8 mouse cellular contexts compared by ENCODE assay signal in the genomic region with DNA sequence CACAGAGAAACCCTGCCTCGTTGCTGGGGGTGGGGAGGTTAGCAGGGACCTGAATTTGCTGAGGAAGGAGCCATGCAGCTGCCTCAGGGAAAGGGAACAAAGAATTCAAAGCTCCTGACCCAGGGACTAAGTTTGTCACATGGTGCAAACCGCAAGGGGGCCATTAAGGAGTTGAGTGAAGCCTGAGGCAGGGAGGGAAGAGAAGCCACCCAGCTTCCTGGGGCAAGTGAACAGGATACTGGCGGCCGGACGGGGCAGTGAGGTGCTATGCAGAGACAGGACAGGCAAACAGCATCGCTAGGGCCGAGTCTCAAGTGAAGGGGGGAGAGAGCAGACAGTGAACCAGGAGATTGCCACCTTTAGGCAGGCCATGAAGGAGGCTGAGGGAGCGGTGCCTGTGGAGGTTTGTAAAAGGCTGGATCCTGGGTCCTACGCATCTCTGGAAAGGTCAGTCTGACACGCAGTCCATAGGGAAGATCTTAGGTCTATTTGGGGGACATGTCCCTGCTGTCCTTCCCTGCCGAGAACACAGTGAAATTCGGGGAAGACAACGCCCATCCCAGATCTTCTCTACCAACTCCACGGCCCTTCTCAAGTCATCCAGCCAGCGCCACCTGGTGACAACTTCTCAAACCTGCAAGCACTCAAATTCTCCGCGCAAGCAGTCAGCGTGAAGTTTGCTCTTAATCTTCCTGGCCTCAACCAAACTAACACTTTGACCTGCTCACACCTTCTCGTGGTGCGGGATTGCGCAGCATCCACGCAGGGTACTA. TPM values are rescaled to one million over a fixed set of nuclear protein-coding genes. Genes with fewer than 3 reads are reported as not detected.
A peak's percentile ranks its signal among the peaks of the same experiment; 100 is the strongest.
DNase-seq lines count a peak whose midpoint lies in the region; ATAC-seq and TF ChIP-seq lines count a peak whose summit lies in the region.

No protein-coding gene starts in this region.

- 3% methylated on average over 22 of the region's 22 CpGs for whole genome bisulfite sequencing in bone marrow, adult 2 months
- WGBS in heart, embryonic 13.5 days = 9% methylated on average over 22 of the region's 22 CpGs
- 6% methylated on average over 22 of the region's 22 CpGs for WGBS in kidney, postnatal 0 days
- whole genome bisulfite sequencing in liver, embryonic 13.5 days (ENCODE audit: insufficient replicate concordance) = 4% methylated on average over 22 of the region's 22 CpGs
- 13% methylated on average over 22 of the region's 22 CpGs for WGBS in stomach, embryonic 14.5 days

- TF ChIP-seq CTCF in bone marrow, adult 2 months (IDR thresholded peaks at IDR 0.05; ENCODE audit: control insufficient read depth, insufficient read depth, low read length) = peak; percentile 89
- TF ChIP-seq CTCF in embryonic fibroblast, embryonic 13.5 days (IDR thresholded peaks at IDR 0.05; ENCODE audit: borderline replicate concordance, insufficient read depth, low read length) = peak; percentile 85
- TF ChIP-seq CTCF in kidney, postnatal 0 days (IDR thresholded peaks at IDR 0.05; ENCODE audit: low read depth) = peak; percentile 94

- no peaks in the 10 kb centered on the region for H3K9me3 ChIP-seq in heart, embryonic 13.5 days
- no peaks in the 10 kb centered on the region for H3K9me3 ChIP-seq in kidney, postnatal 0 days (replicated peaks; ENCODE audit: low read length)
- no peaks in the 10 kb centered on the region for H3K9me3 ChIP-seq in liver, embryonic 13.5 days (replicated peaks)
- H3K9me3 ChIP-seq in stomach, embryonic 14.5 days (ENCODE audit: control insufficient read depth, low read depth, low read length) = no peaks in the 10 kb centered on the region

- peak; percentile 72 for DNase-seq in CD4-positive helper T cell, adult 2 months (ENCODE audit: low read depth, low spot score)
- peak; percentile 88 for DNase-seq in kidney, postnatal 0 days (ENCODE audit: low spot score)
- DNase-seq in liver, embryonic 13.5 days = peak; percentile 53
- DNase-seq in natural killer cell, adult 2 months (ENCODE audit: low spot score in 2 of 2) = peak; percentile 58 to 69

- peak overlapping the region; percentile 63 for H3K4me2 ChIP-seq in heart, embryonic 13.5 days
- peak overlapping the region; percentile 40 for H3K4me2 ChIP-seq in kidney, postnatal 0 days (ENCODE audit: low read length)
- H3K4me2 ChIP-seq in liver, embryonic 13.5 days = peak overlapping the region; percentile 37
- peak overlapping the region; percentile 27 for H3K4me2 ChIP-seq in stomach, embryonic 14.5 days (replicated peaks; ENCODE audit: low read depth, low read length)

- no peak overlapping the region for H3K9ac ChIP-seq in heart, embryonic 13.5 days
- no peak overlapping the region for H3K9ac ChIP-seq in kidney, postnatal 0 days (ENCODE audit: low read depth, low read length)
- no peak overlapping the region for H3K9ac ChIP-seq in liver, embryonic 13.5 days
- no peak overlapping the region for H3K9ac ChIP-seq in stomach, embryonic 14.5 days (replicated peaks; ENCODE audit: low read depth, low read length)

- no peaks in the 10 kb centered on the region for H3K36me3 ChIP-seq in heart, embryonic 13.5 days
- H3K36me3 ChIP-seq in kidney, postnatal 0 days (ENCODE audit: insufficient read depth, low read length) = no peaks in the 10 kb centered on the region
- H3K36me3 ChIP-seq in liver, embryonic 13.5 days = no peaks in the 10 kb centered on the region
- no peaks in the 10 kb centered on the region for H3K36me3 ChIP-seq in stomach, embryonic 14.5 days (ENCODE audit: control insufficient read depth, insufficient read depth, low read length)

- no peak for ATAC-seq in heart, embryonic 13.5 days (ENCODE audit: extremely low read depth, insufficient number of reproducible peaks, low FRiP score, low TSS enrichment)
- 0 out of 2 replicates have a peak, but pooled peaks have one; percentile 5 for ATAC-seq in kidney, postnatal 0 days (replicated peaks; ENCODE audit: low FRiP score, low read depth)
- ATAC-seq in liver, embryonic 13.5 days (ENCODE audit: low read depth) = no peak
- no peak for ATAC-seq in stomach, embryonic 14.5 days (ENCODE audit: insufficient number of reproducible peaks, insufficient read depth, low FRiP score, low read depth)

- peaks cover 88% of the 10 kb centered on the region for H3K27me3 ChIP-seq in heart, embryonic 13.5 days (replicated peaks)
- no peaks in the 10 kb centered on the region for H3K27me3 ChIP-seq in kidney, postnatal 0 days (ENCODE audit: insufficient read depth, low read length)
- peaks cover 49% of the 10 kb centered on the region for H3K27me3 ChIP-seq in liver, embryonic 13.5 days
- H3K27me3 ChIP-seq in stomach, embryonic 14.5 days (ENCODE audit: control insufficient read depth, insufficient read depth, low read length) = no peaks in the 10 kb centered on the region

- no peak for TF ChIP-seq POLR2A in bone marrow, adult 2 months (IDR thresholded peaks at IDR 0.05; ENCODE audit: borderline replicate concordance, control insufficient read depth, low read depth, low read length)
- no peak for TF ChIP-seq POLR2A in embryonic fibroblast, embryonic 13.5 days (IDR thresholded peaks at IDR 0.05; ENCODE audit: low read depth, low read length)

- peak overlapping the region; percentile 22 for H3K4me3 ChIP-seq in bone marrow, adult 2 months (replicated peaks; ENCODE audit: control insufficient read depth, low read depth, low read length)
- H3K4me3 ChIP-seq in embryonic fibroblast, embryonic 13.5 days (ENCODE audit: insufficient read depth, low read length) = no peak overlapping the region
- peak overlapping the region; percentile 31; the same call in 1 of the 2 replicates for H3K4me3 ChIP-seq in heart, embryonic 13.5 days
- H3K4me3 ChIP-seq in kidney, postnatal 0 days (replicated peaks; ENCODE audit: low read depth, low read length) = no peak overlapping the region
- no peak overlapping the region for H3K4me3 ChIP-seq in liver, embryonic 13.5 days (replicated peaks)
- H3K4me3 ChIP-seq in stomach, embryonic 14.5 days (ENCODE audit: low read depth, low read length) = no peak overlapping the region

- H3K27ac ChIP-seq in bone marrow, adult 2 months (ENCODE audit: control insufficient read depth, insufficient read depth, low read depth, low read length, poor library complexity) = no peak overlapping the region
- no peak overlapping the region for H3K27ac ChIP-seq in embryonic fibroblast, embryonic 13.5 days (ENCODE audit: insufficient read depth, low read length)
- H3K27ac ChIP-seq in heart, embryonic 13.5 days (replicated peaks) = no peak overlapping the region
- H3K27ac ChIP-seq in kidney, postnatal 0 days = no peak overlapping the region
- no peak overlapping the region for H3K27ac ChIP-seq in liver, embryonic 13.5 days
- no peak overlapping the region for H3K27ac ChIP-seq in stomach, embryonic 14.5 days (ENCODE audit: low read length)

- H3K4me1 ChIP-seq in bone marrow, adult 2 months (ENCODE audit: control insufficient read depth, insufficient read depth, low read length) = no peaks in the 10 kb centered on the region; the same call in 1 of the 2 replicates
- peaks cover 3% of the 10 kb centered on the region; the same call in 1 of the 2 replicates for H3K4me1 ChIP-seq in embryonic fibroblast, embryonic 13.5 days (ENCODE audit: control insufficient read depth, insufficient read depth, low read length)
- H3K4me1 ChIP-seq in heart, embryonic 13.5 days = peaks cover 25% of the 10 kb centered on the region
- peaks cover 3% of the 10 kb centered on the region; the same call in 1 of the 2 replicates for H3K4me1 ChIP-seq in kidney, postnatal 0 days (replicated peaks; ENCODE audit: insufficient read depth, low read length)
- H3K4me1 ChIP-seq in liver, embryonic 13.5 days (replicated peaks) = peaks cover 49% of the 10 kb centered on the region
- H3K4me1 ChIP-seq in stomach, embryonic 14.5 days (ENCODE audit: control insufficient read depth, insufficient read depth, low read length) = no peaks in the 10 kb centered on the region

RNA-seq across cellular contexts. Expression of gene Slc52a3, which starts 1.8 kb away (rescaled TPM):
- 0.77 and 2.6 TPM in 2 replicates for polyA plus RNA-seq in bone marrow, adult 2 months (2011; ENCODE audit: insufficient read depth, insufficient read length, low replicate concordance, missing spikeins)
- 0.55 and 0.60 TPM in 2 replicates for polyA plus RNA-seq in embryonic fibroblast, embryonic 13.5 days (2011; ENCODE audit: insufficient read length, low read depth, missing spikeins)
- polyA plus RNA-seq in heart, embryonic 13.5 days (2015; fragmentation: Nextera tagmentation; extraction: Ambion mirVana) = 0.17 and 0.25 TPM in 2 replicates
- polyA plus RNA-seq in kidney, postnatal 0 days (2015; fragmentation: Nextera tagmentation; extraction: Ambion mirVana) = 24.5 and 27.1 TPM in 2 replicates
- 1.3 and 1.5 TPM in 2 replicates for polyA plus RNA-seq in liver, embryonic 13.5 days (2015; fragmentation: Nextera tagmentation; extraction: Ambion mirVana)
- 2.9 and 3.6 TPM in 2 replicates for polyA plus RNA-seq in stomach, embryonic 14.5 days (2014; fragmentation: Nextera tagmentation; extraction: Ambion mirVana)

RNA-seq across cellular contexts. Expression of gene Fam110a, which starts 14.5 kb away (rescaled TPM):
- 3.0 and 13.0 TPM in 2 replicates for polyA plus RNA-seq in bone marrow, adult 2 months (2011; ENCODE audit: insufficient read depth, insufficient read length, low replicate concordance, missing spikeins)
- 9.7 and 13.4 TPM in 2 replicates for polyA plus RNA-seq in embryonic fibroblast, embryonic 13.5 days (2011; ENCODE audit: insufficient read length, low read depth, missing spikeins)
- 9.3 and 10.2 TPM in 2 replicates for polyA plus RNA-seq in heart, embryonic 13.5 days (2015; fragmentation: Nextera tagmentation; extraction: Ambion mirVana)
- polyA plus RNA-seq in kidney, postnatal 0 days (2015; fragmentation: Nextera tagmentation; extraction: Ambion mirVana) = 29.0 and 31.1 TPM in 2 replicates
- 10.9 and 11.2 TPM in 2 replicates for polyA plus RNA-seq in liver, embryonic 13.5 days (2015; fragmentation: Nextera tagmentation; extraction: Ambion mirVana)
- polyA plus RNA-seq in stomach, embryonic 14.5 days (2014; fragmentation: Nextera tagmentation; extraction: Ambion mirVana) = 27.4 and 28.6 TPM in 2 replicates

Comparison
In these comparisons a context has a peak if more than half of its experiments do, and no peak if none do; other contexts are left out.
1. H3K4me3 ChIP-seq: peak in bone marrow, adult 2 months (single experiment) and heart, embryonic 13.5 days (single experiment); none in embryonic fibroblast, embryonic 13.5 days (single experiment), kidney, postnatal 0 days (single experiment), liver, embryonic 13.5 days (single experiment) and stomach, embryonic 14.5 days (single experiment).
2. Peak in every context shown above with its lines, with median percentiles within 50 percentile points of each other: DNase-seq, CTCF ChIP-seq and H3K4me2 ChIP-seq.